Mouse (Mus musculus): ENCODE data around the gene Hivep2. TPM values are rescaled to one million over a fixed set of nuclear protein-coding genes. Genes with fewer than 3 reads are reported as not detected.

Hivep2 gene
- polyA plus RNA-seq, 1 experiment from 2014 or later, result 6.9 TPM

- ATAC-seq (ENCODE audit: low FRiP score, low read depth), result no peak
- Histone ChIP-seq H3K9ac (no peak overlapping the region), H3K4me3 (no peak overlapping the region), H3K9me3 (no peaks in the 10 kb centered on the region), H3K27ac (no peak overlapping the region), H3K27me3 (replicated peaks) (no peaks in the 10 kb centered on the region), H3K4me1 (no peaks in the 10 kb centered on the region), H3K4me2 (replicated peaks) (no peak overlapping the region), H3K36me3 (no peaks in the 10 kb centered on the region)
- WGBS, result 80% methylated on average over 6 of the region's 6 CpGs
Measured at GRCm38 (mm10) chr10:14168197-14168844, 202.4 kb downstream of the Hivep2 start.

GRCm38 (mm10) chr10:14168869-14169566, 203.1 kb downstream of the Hivep2 start:
- Histone ChIP-seq H3K27ac (no peak overlapping the region), H3K4me2 (replicated peaks) (no peak overlapping the region), H3K4me3 (no peak overlapping the region), H3K9me3 (no peaks in the 10 kb centered on the region), H3K27me3 (replicated peaks) (no peaks in the 10 kb centered on the region), H3K4me1 (no peaks in the 10 kb centered on the region), H3K9ac (no peak overlapping the region), H3K36me3 (no peaks in the 10 kb centered on the region)
- WGBS, result 81% methylated on average over 5 of the region's 5 CpGs
- ATAC-seq (ENCODE audit: low FRiP score, low read depth), result no peak

- WGBS, result 72% methylated on average over 4 of the region's 4 CpGs
Measured at GRCm38 (mm10) chr10:14174124-14174523, 208.2 kb downstream of the Hivep2 start.

GRCm38 (mm10) chr10:14179424-14180339, 213.8 kb downstream of the Hivep2 start:
- no peak overlapping the region for H3K4me3 ChIP-seq
- no peak overlapping the region for H3K4me2 ChIP-seq (replicated peaks)
- no peaks in the 10 kb centered on the region for H3K4me1 ChIP-seq
- no peak for ATAC-seq (ENCODE audit: low FRiP score, low read depth)
- no peak overlapping the region for H3K9ac ChIP-seq
- H3K27me3 ChIP-seq (replicated peaks), result no peaks in the 10 kb centered on the region
- H3K27ac ChIP-seq, result no peak overlapping the region
- WGBS, result 83% methylated on average over 19 of the region's 19 CpGs
- no peaks in the 10 kb centered on the region for H3K9me3 ChIP-seq
- no peaks in the 10 kb centered on the region for H3K36me3 ChIP-seq

More at GRCm38 (mm10) chr10:14174124-14174523, 208.2 kb downstream of the Hivep2 start:
- Histone ChIP-seq H3K4me3 (no peak overlapping the region), H3K27me3 (replicated peaks) (no peaks in the 10 kb centered on the region), H3K4me2 (replicated peaks) (no peak overlapping the region), H3K36me3 (no peaks in the 10 kb centered on the region), H3K9ac (no peak overlapping the region), H3K9me3 (no peaks in the 10 kb centered on the region), H3K4me1 (no peaks in the 10 kb centered on the region), H3K27ac (no peak overlapping the region)
- ATAC-seq (ENCODE audit: low FRiP score, low read depth), result no peak

GRCm38 (mm10) chr10:14186352-14186976, 220.6 kb downstream of the Hivep2 start:
- Histone ChIP-seq H3K4me1 (no peaks in the 10 kb centered on the region), H3K9ac (no peak overlapping the region), H3K27me3 (replicated peaks) (no peaks in the 10 kb centered on the region), H3K9me3 (no peaks in the 10 kb centered on the region), H3K4me3 (no peak overlapping the region), H3K27ac (no peak overlapping the region), H3K4me2 (replicated peaks) (no peak overlapping the region), H3K36me3 (no peaks in the 10 kb centered on the region)
- 76% methylated on average over 11 of the region's 11 CpGs for WGBS
- no peak for ATAC-seq (ENCODE audit: low FRiP score, low read depth)

- 79% methylated on average over 4 of the region's 4 CpGs for WGBS
- no peaks in the 10 kb centered on the region for H3K27me3 ChIP-seq (replicated peaks)
Measured at GRCm38 (mm10) chr10:14189050-14189449, 223.2 kb downstream of the Hivep2 start.

GRCm38 (mm10) chr10:14191202-14191601, 225.3 kb downstream of the Hivep2 start:
- no peak overlapping the region for H3K4me2 ChIP-seq (replicated peaks)
- 91% methylated on average over 10 of the region's 10 CpGs for WGBS
- H3K27me3 ChIP-seq (replicated peaks), result no peaks in the 10 kb centered on the region
- ATAC-seq (ENCODE audit: low FRiP score, low read depth), result no peak
- no peak overlapping the region for H3K4me3 ChIP-seq
- no peaks in the 10 kb centered on the region for H3K9me3 ChIP-seq
- H3K9ac ChIP-seq, result no peak overlapping the region
- H3K4me1 ChIP-seq, result peaks cover 4% of the 10 kb centered on the region
- H3K36me3 ChIP-seq, result no peaks in the 10 kb centered on the region
- H3K27ac ChIP-seq, result no peak overlapping the region

More at GRCm38 (mm10) chr10:14189050-14189449, 223.2 kb downstream of the Hivep2 start:
- Histone ChIP-seq H3K9me3 (no peaks in the 10 kb centered on the region), H3K4me3 (no peak overlapping the region), H3K4me2 (replicated peaks) (no peak overlapping the region), H3K36me3 (no peaks in the 10 kb centered on the region), H3K27ac (no peak overlapping the region), H3K4me1 (no peaks in the 10 kb centered on the region; the same call in 1 of the 2 replicates), H3K9ac (no peak overlapping the region)
- ATAC-seq (ENCODE audit: low FRiP score, low read depth), result no peak

GRCm38 (mm10) chr10:14192156-14192555, 226.3 kb downstream of the Hivep2 start:
- no peaks in the 10 kb centered on the region for H3K36me3 ChIP-seq
- no peak overlapping the region for H3K27ac ChIP-seq
- H3K9me3 ChIP-seq, result no peaks in the 10 kb centered on the region
- H3K4me2 ChIP-seq (replicated peaks), result no peak overlapping the region
- H3K4me1 ChIP-seq, result peaks cover 7% of the 10 kb centered on the region
- 85% methylated on average over 4 of the region's 4 CpGs for whole genome bisulfite sequencing
- no peak for ATAC-seq (ENCODE audit: low FRiP score, low read depth)
- no peak overlapping the region for H3K9ac ChIP-seq
- no peaks in the 10 kb centered on the region for H3K27me3 ChIP-seq (replicated peaks)
- no peak overlapping the region for H3K4me3 ChIP-seq

GRCm38 (mm10) chr10:14193702-14194101, 227.8 kb downstream of the Hivep2 start:
- no peak for ATAC-seq (ENCODE audit: low FRiP score, low read depth)

GRCm38 (mm10) chr10:14195778-14196650, 230.1 kb downstream of the Hivep2 start:
- WGBS, result 59% methylated on average over 17 of the region's 17 CpGs
- peaks cover 7% of the 10 kb centered on the region for H3K4me1 ChIP-seq
- peak; percentile 62; the same call in 1 of the 2 replicates for ATAC-seq (ENCODE audit: low FRiP score, low read depth)

More at GRCm38 (mm10) chr10:14193702-14194101, 227.8 kb downstream of the Hivep2 start:
- WGBS, result 57% methylated on average over 4 of the region's 4 CpGs
- H3K27ac ChIP-seq, result no peak overlapping the region
- no peaks in the 10 kb centered on the region for H3K36me3 ChIP-seq
- H3K4me1 ChIP-seq, result peaks cover 7% of the 10 kb centered on the region
- H3K27me3 ChIP-seq (replicated peaks), result no peaks in the 10 kb centered on the region
- H3K9ac ChIP-seq, result no peak overlapping the region
- H3K4me2 ChIP-seq (replicated peaks), result no peak overlapping the region
- H3K9me3 ChIP-seq, result no peaks in the 10 kb centered on the region
- H3K4me3 ChIP-seq, result no peak overlapping the region

GRCm38 (mm10) chr10:14196785-14197184, 230.9 kb downstream of the Hivep2 start:
- H3K4me3 ChIP-seq, result no peak overlapping the region
- no peak for ATAC-seq (ENCODE audit: low FRiP score, low read depth)
- no peak overlapping the region for H3K27ac ChIP-seq
- no peaks in the 10 kb centered on the region for H3K27me3 ChIP-seq (replicated peaks)
- H3K4me1 ChIP-seq, result peaks cover 7% of the 10 kb centered on the region
- no peaks in the 10 kb centered on the region for H3K9me3 ChIP-seq
- no peaks in the 10 kb centered on the region for H3K36me3 ChIP-seq
- 91% methylated on average over 7 of the region's 7 CpGs for WGBS
- H3K4me2 ChIP-seq (replicated peaks), result no peak overlapping the region
- H3K9ac ChIP-seq, result no peak overlapping the region

More at GRCm38 (mm10) chr10:14195778-14196650, 230.1 kb downstream of the Hivep2 start:
- Histone ChIP-seq H3K9ac (no peak overlapping the region), H3K36me3 (no peaks in the 10 kb centered on the region), H3K4me3 (no peak overlapping the region), H3K27ac (no peak overlapping the region), H3K27me3 (replicated peaks) (no peaks in the 10 kb centered on the region), H3K9me3 (no peaks in the 10 kb centered on the region), H3K4me2 (replicated peaks) (no peak overlapping the region)
